In the genomic region with DNA sequence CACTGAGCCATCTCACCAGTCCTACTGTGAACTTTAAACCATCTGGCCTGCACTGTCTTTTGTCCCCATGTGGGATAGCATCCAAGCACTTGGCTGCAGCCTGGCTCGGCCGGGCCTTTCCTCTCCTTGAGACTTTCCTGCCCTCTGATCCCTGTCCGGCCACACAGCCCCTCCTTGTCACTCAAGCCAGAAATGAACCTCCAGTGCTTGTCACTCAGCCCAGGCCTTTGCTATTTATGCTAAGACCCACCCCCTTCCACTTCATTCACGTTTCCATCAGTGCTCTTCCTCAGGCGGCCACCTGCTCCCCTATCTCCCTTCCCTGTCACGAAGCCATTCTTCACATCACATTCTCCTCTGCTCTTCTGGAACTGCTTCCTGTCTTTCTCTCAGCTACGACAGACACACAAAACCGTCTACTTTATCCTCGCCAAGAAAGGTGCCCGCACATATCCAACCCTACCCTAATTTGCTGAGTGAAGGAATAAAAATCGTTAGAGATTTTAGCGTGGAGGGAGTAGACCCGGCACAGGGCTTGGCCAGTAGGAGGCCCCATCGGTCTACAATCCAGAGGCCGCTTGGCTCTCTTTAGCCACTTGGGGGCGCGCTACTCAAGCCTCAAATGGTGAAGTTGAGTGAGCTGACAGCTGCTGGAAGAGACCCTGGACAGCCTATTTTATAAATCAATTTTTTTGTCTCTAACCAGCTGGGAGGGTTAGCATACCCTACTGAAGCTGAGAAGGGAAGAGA, we compare ENCODE assay signal across 8 mouse cellular contexts. TPM values are rescaled to one million over a fixed set of nuclear protein-coding genes. Genes with fewer than 3 reads are reported as not detected.
DNase-seq lines count a peak whose midpoint lies in the region; ATAC-seq and TF ChIP-seq lines count a peak whose summit lies in the region.

No protein-coding gene starts in this region.

- peaks cover 5% of the 10 kb centered on the region for H3K4me1 ChIP-seq in ES-Bruce4 (ENCODE audit: control insufficient read depth, insufficient read depth, low read length)
- H3K4me1 ChIP-seq in embryonic facial prominence, embryonic 11.5 days (ENCODE audit: control insufficient read depth, insufficient read depth, low read length), result no peaks in the 10 kb centered on the region
- H3K4me1 ChIP-seq in lung, embryonic 16.5 days (replicated peaks; ENCODE audit: control insufficient read depth, insufficient read depth, low read length), result no peaks in the 10 kb centered on the region

- no peak overlapping the region for H3K27ac ChIP-seq in ES-Bruce4 (ENCODE audit: insufficient read depth, low read length)
- no peak overlapping the region for H3K27ac ChIP-seq in embryonic facial prominence, embryonic 11.5 days (replicated peaks; ENCODE audit: low read depth, low read length)
- no peak overlapping the region for H3K27ac ChIP-seq in lung, embryonic 16.5 days (ENCODE audit: low read length)

- no peak for TF ChIP-seq EP300 in ES-Bruce4 (IDR thresholded peaks at IDR 0.05; ENCODE audit: insufficient read depth, low read depth, low read length)

- H3K4me2 ChIP-seq in embryonic facial prominence, embryonic 11.5 days (ENCODE audit: low read depth, low read length), result no peak overlapping the region
- H3K4me2 ChIP-seq in lung, embryonic 16.5 days (ENCODE audit: low read depth, low read length), result no peak overlapping the region

- TF ChIP-seq CTCF in ES-Bruce4 (IDR thresholded peaks at IDR 0.05; ENCODE audit: low read depth, low read length), result peak; percentile 98

- no peaks in the 10 kb centered on the region for H3K9me3 ChIP-seq in ES-Bruce4 (replicated peaks; ENCODE audit: control insufficient read depth, insufficient read depth, low read length, poor library complexity, severe bottlenecking)
- H3K9me3 ChIP-seq in embryonic facial prominence, embryonic 11.5 days (replicated peaks; ENCODE audit: control insufficient read depth, low read length), result no peaks in the 10 kb centered on the region
- H3K9me3 ChIP-seq in lung, embryonic 16.5 days (ENCODE audit: control insufficient read depth, low read length), result no peaks in the 10 kb centered on the region

- H3K36me3 ChIP-seq in ES-Bruce4 (ENCODE audit: control insufficient read depth, insufficient read depth, low read length, poor library complexity, severe bottlenecking), result no peaks in the 10 kb centered on the region
- no peaks in the 10 kb centered on the region for H3K36me3 ChIP-seq in embryonic facial prominence, embryonic 11.5 days (replicated peaks; ENCODE audit: control insufficient read depth, insufficient read depth, low read depth, low read length)
- no peaks in the 10 kb centered on the region for H3K36me3 ChIP-seq in lung, embryonic 16.5 days (ENCODE audit: control insufficient read depth, insufficient read depth, low read length)

- H3K27me3 ChIP-seq in ES-Bruce4 (ENCODE audit: control insufficient read depth, insufficient read depth, low read length, poor library complexity, severe bottlenecking), result no peaks in the 10 kb centered on the region
- no peaks in the 10 kb centered on the region for H3K27me3 ChIP-seq in embryonic facial prominence, embryonic 11.5 days (ENCODE audit: control insufficient read depth, insufficient read depth, low read length)
- H3K27me3 ChIP-seq in lung, embryonic 16.5 days (ENCODE audit: control insufficient read depth, insufficient read depth, low read depth, low read length), result no peaks in the 10 kb centered on the region

- H3K9ac ChIP-seq in ES-Bruce4 (ENCODE audit: low read depth, poor library complexity, severe bottlenecking), result no peak overlapping the region
- H3K9ac ChIP-seq in embryonic facial prominence, embryonic 11.5 days (replicated peaks; ENCODE audit: low read length), result no peak overlapping the region
- no peak overlapping the region for H3K9ac ChIP-seq in lung, embryonic 16.5 days (ENCODE audit: low read length)

- no peak for ATAC-seq in embryonic facial prominence, embryonic 11.5 days (replicated peaks; ENCODE audit: insufficient number of reproducible peaks, low FRiP score, low TSS enrichment, low read depth)
- ATAC-seq in lung, embryonic 16.5 days (ENCODE audit: low read depth), result peak; percentile 34; the same call in 1 of the 2 replicates

- TF ChIP-seq POLR2A in ES-Bruce4 (IDR thresholded peaks at IDR 0.05; ENCODE audit: insufficient read depth, low read length), result no peak

- WGBS in embryonic facial prominence, embryonic 11.5 days, result 22% methylated on average over 17 of the region's 17 CpGs
- 20% methylated on average over 17 of the region's 17 CpGs for WGBS in large intestine, adult 2 months
- 13% methylated on average over 17 of the region's 17 CpGs for WGBS in lung, embryonic 16.5 days

- DNase-seq in adrenal gland, postnatal 4 days (ENCODE audit: low spot score in 2 of 2), result peak; percentile 52 to 63
- peak; percentile 87 for DNase-seq in embryonic facial prominence, embryonic 11.5 days (ENCODE audit: low spot score)
- DNase-seq in heart, adult 9 months (ENCODE audit: low spot score in 2 of 2), result peak; percentile 41 to 56
- DNase-seq in large intestine, adult 2 months (ENCODE audit: low read depth, low spot score), result peak; percentile 33
- DNase-seq in ovary, postnatal 14 days (ENCODE audit: low spot score), result peak; percentile 67
- DNase-seq in thymus, postnatal 10 days (ENCODE audit: low spot score in 2 of 2), result peak; percentile 61 to 90

- no peak overlapping the region for H3K4me3 ChIP-seq in ES-Bruce4 (ENCODE audit: low read depth, low read length)
- no peak overlapping the region for H3K4me3 ChIP-seq in embryonic facial prominence, embryonic 11.5 days (ENCODE audit: low read depth, low read length)
- no peak overlapping the region for H3K4me3 ChIP-seq in lung, embryonic 16.5 days (ENCODE audit: low read length)

RNA-seq across cellular contexts. Expression of a gene that starts 33.2 kb away (rescaled TPM):
- polyA plus RNA-seq in ES-Bruce4 (2011; ENCODE audit: insufficient read depth, insufficient read length, low read depth, missing spikeins), result 13.5 and 14.8 TPM in 2 replicates
- total RNA-seq in adrenal gland, postnatal 4 days (2021), result 10 to 100 TPM; 22.3 to 24.4 TPM
- polyA plus RNA-seq in embryonic facial prominence, embryonic 11.5 days (2014; fragmentation: Nextera tagmentation; extraction: Ambion mirVana), result 17.2 and 22.0 TPM in 2 replicates
- 16.8 and 20.6 TPM in 2 replicates for polyA plus RNA-seq in large intestine, adult 2 months (2012; rRNA removed)
- polyA plus RNA-seq in lung, embryonic 16.5 days (2015; fragmentation: Nextera tagmentation; extraction: Ambion mirVana), result 28.9 and 30.5 TPM in 2 replicates

RNA-seq across cellular contexts. Expression of a gene that starts 33.4 kb away (rescaled TPM):
- polyA plus RNA-seq in ES-Bruce4 (2011; ENCODE audit: insufficient read depth, insufficient read length, low read depth, missing spikeins), result 31.5 and 40.0 TPM in 2 replicates
- total RNA-seq in adrenal gland, postnatal 4 days (2021), result 10 to 100 TPM; 38.1 to 45.1 TPM
- 5.7 and 7.5 TPM in 2 replicates for polyA plus RNA-seq in embryonic facial prominence, embryonic 11.5 days (2014; fragmentation: Nextera tagmentation; extraction: Ambion mirVana)
- polyA plus RNA-seq in large intestine, adult 2 months (2012; rRNA removed), result 6.4 and 8.7 TPM in 2 replicates
- polyA plus RNA-seq in lung, embryonic 16.5 days (2015; fragmentation: Nextera tagmentation; extraction: Ambion mirVana), result 3.5 and 3.6 TPM in 2 replicates

Comparison
In these comparisons a context has a peak if more than half of its experiments do, and no peak if none do; other contexts are left out.
1. DNase-seq: peak in every context shown above with its lines; median percentile 87 in embryonic facial prominence, embryonic 11.5 days; 76 in thymus, postnatal 10 days; 67 in ovary, postnatal 14 days; 58 in adrenal gland, postnatal 4 days; 48 in heart, adult 9 months; 33 in large intestine, adult 2 months.